In the genomic region with DNA sequence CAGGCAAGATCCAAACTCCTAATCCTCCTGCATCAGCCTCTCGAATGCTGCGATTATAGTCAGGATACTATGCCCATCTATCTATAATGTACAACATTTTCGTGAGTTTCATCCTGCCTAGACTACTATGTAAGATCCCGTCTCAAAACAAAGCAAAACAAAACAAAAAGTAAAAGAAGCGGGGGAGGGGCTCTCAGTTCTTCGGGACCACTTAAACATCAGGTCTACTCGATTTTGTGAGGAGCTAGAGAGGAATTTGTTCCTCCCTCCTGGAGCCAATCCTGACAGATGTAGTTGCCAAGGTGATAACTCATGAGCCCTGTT, we compare ENCODE assay signal across 8 mouse cellular contexts. TPM values are rescaled to one million over a fixed set of nuclear protein-coding genes. Genes with fewer than 3 reads are reported as not detected.
A peak's percentile ranks its signal among the peaks of the same experiment; 100 is the strongest.
DNase-seq lines count a peak whose midpoint lies in the region; ATAC-seq lines count a peak whose summit lies in the region.

No protein-coding gene starts in this region.

- no peaks in the 10 kb centered on the region for H3K36me3 ChIP-seq in kidney, embryonic 16.5 days (ENCODE audit: insufficient read depth, low read length)
- H3K36me3 ChIP-seq in midbrain, embryonic 16.5 days (ENCODE audit: control insufficient read depth, insufficient read depth, low read length): no peaks in the 10 kb centered on the region

- peaks cover 4% of the 10 kb centered on the region; the same call in 1 of the 2 replicates for H3K4me1 ChIP-seq in kidney, embryonic 16.5 days (ENCODE audit: insufficient read depth, low read length)
- H3K4me1 ChIP-seq in midbrain, embryonic 16.5 days (ENCODE audit: control insufficient read depth, insufficient read depth, low read length): peaks cover 16% of the 10 kb centered on the region

- H3K4me2 ChIP-seq in kidney, embryonic 16.5 days (replicated peaks; ENCODE audit: low read depth, low read length): peak overlapping the region; percentile 50
- H3K4me2 ChIP-seq in midbrain, embryonic 16.5 days (ENCODE audit: low read length): peak overlapping the region; percentile 50

- H3K4me3 ChIP-seq in kidney, embryonic 16.5 days (ENCODE audit: low read length): peak overlapping the region; percentile 28
- no peak overlapping the region for H3K4me3 ChIP-seq in midbrain, embryonic 16.5 days (ENCODE audit: low read depth, low read length)

- no peak for DNase-seq in kidney, adult 8-10 months
- DNase-seq in induced T-regulatory cell, adult 2 months (ENCODE audit: low read depth): peak; percentile 82
- DNase-seq in right cerebral cortex, postnatal 4 days: no peak
- DNase-seq in frontal cortex, adult 2 months (ENCODE audit: extremely low spot score in 1 of 2, low spot score in 1 of 2): no peak
- no peak for DNase-seq in right cerebral cortex, postnatal 36 days (ENCODE audit: low spot score in 2 of 2)

- WGBS in kidney, embryonic 16.5 days: 36% methylated on average over 7 of the region's 7 CpGs
- 39% methylated on average over 7 of the region's 7 CpGs for WGBS in midbrain, embryonic 16.5 days

- H3K9me3 ChIP-seq in kidney, embryonic 16.5 days (ENCODE audit: low read length): no peaks in the 10 kb centered on the region
- no peaks in the 10 kb centered on the region for H3K9me3 ChIP-seq in midbrain, embryonic 16.5 days (replicated peaks; ENCODE audit: control insufficient read depth, low read length, poor library complexity, severe bottlenecking)

- H3K9ac ChIP-seq in kidney, embryonic 16.5 days (replicated peaks; ENCODE audit: low read length): peak overlapping the region; percentile 14
- peak overlapping the region; percentile 0; the same call in 1 of the 2 replicates for H3K9ac ChIP-seq in midbrain, embryonic 16.5 days (ENCODE audit: low read depth, low read length)

- ATAC-seq in kidney, embryonic 16.5 days (ENCODE audit: low FRiP score, low TSS enrichment): peak; percentile 7; the same call in 1 of the 2 replicates
- ATAC-seq in common myeloid progenitor, adult 5-6 weeks (replicated peaks; ENCODE audit: low read depth, poor library complexity, severe bottlenecking): 0 out of 2 replicates have a peak, but pooled peaks have one; percentile 1
- ATAC-seq in midbrain, embryonic 16.5 days: no peak; the same call in 1 of the 2 replicates

- H3K27me3 ChIP-seq in kidney, embryonic 16.5 days (ENCODE audit: insufficient read depth, low read length): no peaks in the 10 kb centered on the region
- no peaks in the 10 kb centered on the region for H3K27me3 ChIP-seq in midbrain, embryonic 16.5 days (ENCODE audit: control insufficient read depth, insufficient read depth, low read depth, low read length)

- H3K27ac ChIP-seq in kidney, embryonic 16.5 days (ENCODE audit: low read length): no peak overlapping the region
- H3K27ac ChIP-seq in midbrain, embryonic 16.5 days (ENCODE audit: low read length): no peak overlapping the region

RNA-seq across cellular contexts. Expression of a gene that starts 19.9 kb away (rescaled TPM):
- polyA plus RNA-seq in kidney, embryonic 16.5 days (2015; fragmentation: Nextera tagmentation; extraction: Ambion mirVana): 37.6 and 40.5 TPM in 2 replicates
- total RNA-seq in common myeloid progenitor, adult 5-6 weeks (2017): 49.7 and 61.6 TPM in 2 replicates
- polyA plus RNA-seq in midbrain, embryonic 16.5 days (2015; fragmentation: Nextera tagmentation; extraction: Ambion mirVana): 4.8 and 4.9 TPM in 2 replicates
- 3.4 and 3.5 TPM in 2 replicates for polyA plus RNA-seq in frontal cortex, adult 2 months (2012; rRNA removed)

RNA-seq across cellular contexts. Expression of a gene that starts 34.2 kb away (rescaled TPM):
- polyA plus RNA-seq in kidney, embryonic 16.5 days (2015; fragmentation: Nextera tagmentation; extraction: Ambion mirVana): 1.1 and 1.3 TPM in 2 replicates
- not detected in 2 replicates for total RNA-seq in common myeloid progenitor, adult 5-6 weeks (2017)
- 0.41 and 0.48 TPM in 2 replicates for polyA plus RNA-seq in midbrain, embryonic 16.5 days (2015; fragmentation: Nextera tagmentation; extraction: Ambion mirVana)
- 0.22 TPM in 1 of 2 replicates, not detected in the other for polyA plus RNA-seq in frontal cortex, adult 2 months (2012; rRNA removed)
